Mouse (Mus musculus): ENCODE measurements around the gene Enpp6. TPM values are rescaled to one million over a fixed set of nuclear protein-coding genes. Genes with fewer than 3 reads are reported as not detected.

The Enpp6 gene
- polyA plus RNA-seq, 1 experiment from 2014 or later, result 0.29 TPM

DNA sequence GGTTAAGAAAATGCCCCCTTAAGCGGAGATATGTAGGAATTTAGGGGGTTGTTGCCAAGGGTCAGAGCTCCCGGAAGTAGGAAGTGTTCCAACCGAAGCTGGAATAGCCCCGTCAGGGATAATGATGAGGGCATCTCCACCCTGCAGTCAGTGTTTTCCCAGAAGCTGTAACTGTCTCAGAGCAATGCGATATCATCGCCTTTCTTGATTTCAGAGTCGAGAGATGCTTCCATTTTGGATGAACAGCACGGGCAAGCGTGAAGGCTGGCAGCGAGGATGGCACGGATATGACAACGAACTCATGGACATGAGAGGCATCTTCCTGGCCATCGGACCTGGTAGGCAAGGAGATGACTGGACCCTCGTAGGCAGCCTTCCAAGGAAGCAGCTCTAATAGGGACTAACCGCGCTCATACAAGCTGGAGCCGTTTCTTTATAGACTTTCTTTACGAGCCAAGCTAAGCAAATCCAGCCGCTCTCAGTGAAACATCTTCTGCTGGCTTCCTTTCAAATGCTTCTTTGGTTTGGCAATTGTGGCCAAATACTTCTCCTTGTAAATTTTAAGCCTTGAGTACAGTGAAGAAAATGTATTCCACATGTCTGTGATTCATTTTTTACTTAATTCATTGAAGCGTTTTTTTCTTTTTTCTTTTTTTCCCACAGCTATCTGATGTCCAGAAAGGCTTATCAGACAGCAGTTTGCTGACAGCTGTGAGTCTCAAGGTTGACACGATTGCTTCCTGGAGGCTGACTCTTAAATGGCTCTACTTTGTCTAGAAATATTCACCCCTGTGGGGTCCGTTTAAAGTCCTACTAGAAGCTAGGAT lies 95.7 kb downstream of the Enpp6 start:
- DNase-seq, result peak; percentile 92
- no peak for TF ChIP-seq CTCF (IDR thresholded peaks at IDR 0.05; ENCODE audit: low read depth)
- Histone ChIP-seq H3K27me3 (ENCODE audit: insufficient read depth, low read length) (no peaks in the 10 kb centered on the region), H3K9ac (no peak overlapping the region), H3K4me2 (0 out of 2 replicates have a peak overlapping the region, but pooled peaks have one; percentile 32), H3K36me3 (ENCODE audit: insufficient read depth) (no peaks in the 10 kb centered on the region), H3K9me3 (ENCODE audit: low read depth, low read length) (no peaks in the 10 kb centered on the region), H3K4me3 (ENCODE audit: low read depth, low read length) (no peak overlapping the region), H3K27ac (ENCODE audit: low read depth) (0 out of 2 replicates have a peak overlapping the region, but pooled peaks have one; percentile 32), H3K4me1 (ENCODE audit: insufficient read depth) (peaks cover 3% of the 10 kb centered on the region; the same call in 1 of the 2 replicates)
- 65% methylated on average over 22 of the region's 22 CpGs for WGBS
- ATAC-seq (ENCODE audit: insufficient read depth), result peak; percentile 62

DNA sequence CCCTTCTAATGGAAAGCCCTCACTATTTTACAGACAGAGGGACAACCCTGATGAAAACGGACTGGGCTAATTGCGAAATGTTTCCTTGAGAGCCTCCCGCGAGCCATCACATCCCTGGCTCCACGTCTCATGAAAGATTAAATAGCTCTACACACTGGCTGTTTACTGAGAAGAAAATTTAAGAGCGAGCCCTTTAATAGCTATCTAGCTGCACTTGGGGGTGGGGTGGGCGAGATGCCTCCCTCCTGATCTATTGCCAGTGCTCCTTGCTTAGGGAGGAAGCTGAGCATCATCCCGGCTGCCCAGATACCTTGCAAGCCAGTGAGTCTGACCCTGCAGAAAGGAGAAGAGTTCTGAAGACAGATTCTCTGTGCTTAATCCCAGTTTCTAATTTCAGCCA lies 103.3 kb downstream of the Enpp6 start:
- Histone ChIP-seq H3K4me2 (no peak overlapping the region), H3K36me3 (ENCODE audit: insufficient read depth) (no peaks in the 10 kb centered on the region), H3K27me3 (ENCODE audit: insufficient read depth, low read length) (no peaks in the 10 kb centered on the region), H3K27ac (ENCODE audit: low read depth) (no peak overlapping the region), H3K9ac (no peak overlapping the region), H3K4me1 (ENCODE audit: insufficient read depth) (no peaks in the 10 kb centered on the region), H3K4me3 (ENCODE audit: low read depth, low read length) (no peak overlapping the region), H3K9me3 (ENCODE audit: low read depth, low read length) (no peaks in the 10 kb centered on the region)
- no peak for TF ChIP-seq CTCF (IDR thresholded peaks at IDR 0.05; ENCODE audit: low read depth)
- 51% methylated on average over 8 of the region's 8 CpGs for WGBS
- DNase-seq (peak; percentile 24), ATAC-seq (ENCODE audit: insufficient read depth) (no peak)

DNA sequence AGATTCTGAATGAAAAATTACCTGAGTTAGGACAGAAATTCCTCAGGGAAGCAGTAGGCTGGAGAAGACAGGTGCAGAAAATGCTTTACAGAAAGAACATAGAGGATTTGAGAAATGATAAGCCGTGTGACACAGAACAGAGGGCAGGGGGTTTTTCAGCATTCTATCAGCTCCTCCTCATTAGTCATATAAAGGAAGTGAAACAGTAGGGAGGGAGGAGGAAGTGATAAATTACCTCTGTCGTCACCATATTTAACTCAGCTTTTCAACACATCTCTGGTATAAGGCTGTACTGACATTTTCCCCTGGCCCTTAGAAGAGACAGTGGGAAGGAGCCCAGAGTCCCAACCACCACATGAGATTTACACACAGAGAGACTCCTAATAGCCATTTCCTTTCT lies 118.9 kb downstream of the Enpp6 start:
- no peak for TF ChIP-seq CTCF (IDR thresholded peaks at IDR 0.05; ENCODE audit: low read depth)
- H3K4me3 ChIP-seq (ENCODE audit: low read depth, low read length), result no peak overlapping the region
- no peak overlapping the region for H3K27ac ChIP-seq (ENCODE audit: low read depth)

DNA sequence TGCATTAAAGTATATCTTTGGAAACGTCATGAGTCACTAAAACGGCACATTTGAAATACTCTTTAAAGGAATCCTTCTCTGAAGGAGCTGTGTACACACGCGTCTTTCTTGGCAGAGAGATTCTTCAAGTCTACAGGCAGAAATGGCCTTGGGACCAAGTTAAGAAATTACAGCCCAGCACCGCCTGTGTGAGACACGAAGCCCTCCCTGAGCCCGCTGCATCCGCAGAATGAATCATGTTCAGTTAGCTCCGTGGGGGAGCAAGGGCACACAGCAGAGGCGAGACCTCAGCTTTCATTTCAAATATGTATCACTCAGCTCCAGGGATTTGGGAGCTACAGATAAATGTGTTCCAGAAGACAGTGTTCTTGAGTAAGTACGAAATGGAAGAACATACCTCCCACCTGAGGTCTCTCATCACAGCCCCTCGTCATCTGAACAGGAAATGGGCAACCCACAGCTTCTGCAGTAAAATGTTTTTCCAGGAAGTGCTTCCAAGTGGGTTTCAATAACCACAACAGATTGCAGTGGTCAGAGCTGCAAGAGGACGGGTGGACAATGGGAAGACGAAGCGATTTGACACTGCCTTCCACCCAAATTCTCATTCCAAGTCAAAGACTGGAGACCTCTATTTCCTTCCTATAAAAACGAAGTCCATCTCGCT lies 127.6 kb downstream of the Enpp6 start:
- H3K4me2 ChIP-seq, result no peak overlapping the region
- no peaks in the 10 kb centered on the region for H3K36me3 ChIP-seq (ENCODE audit: insufficient read depth)
- 69% methylated on average over 17 of the region's 17 CpGs for WGBS

More for the DNA sequence above, 118.9 kb downstream of the Enpp6 start:
- WGBS, result 19% methylated on average over 2 of the region's 2 CpGs
- Histone ChIP-seq H3K4me2 (no peak overlapping the region), H3K9ac (no peak overlapping the region), H3K27me3 (ENCODE audit: insufficient read depth, low read length) (no peaks in the 10 kb centered on the region), H3K9me3 (ENCODE audit: low read depth, low read length) (no peaks in the 10 kb centered on the region), H3K4me1 (ENCODE audit: insufficient read depth) (no peaks in the 10 kb centered on the region), H3K36me3 (ENCODE audit: insufficient read depth) (no peaks in the 10 kb centered on the region)
- DNase-seq (no peak), ATAC-seq (ENCODE audit: insufficient read depth) (no peak)

DNA sequence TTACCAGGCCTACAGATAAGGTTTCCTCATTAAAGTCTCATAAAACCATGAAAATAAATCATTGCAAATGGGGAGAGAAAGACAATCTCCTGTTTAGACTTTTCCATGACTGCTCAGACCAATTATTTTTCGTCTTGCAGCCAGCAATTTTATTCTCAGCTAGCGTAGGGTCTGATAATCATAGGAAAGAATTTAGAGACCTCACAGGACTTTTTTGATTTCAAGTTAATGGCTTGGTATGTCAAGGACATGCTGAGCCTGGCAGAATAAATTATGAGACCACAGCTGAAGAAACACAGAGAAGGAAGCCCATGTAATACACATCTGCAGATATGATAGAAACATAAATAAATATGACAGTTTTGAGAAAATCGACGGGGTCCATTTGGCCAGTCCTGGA lies 130.6 kb downstream of the Enpp6 start:
- Histone ChIP-seq H3K27ac (ENCODE audit: low read depth) (no peak overlapping the region), H3K36me3 (ENCODE audit: insufficient read depth) (no peaks in the 10 kb centered on the region), H3K9me3 (ENCODE audit: low read depth, low read length) (no peaks in the 10 kb centered on the region), H3K4me3 (ENCODE audit: low read depth, low read length) (no peak overlapping the region), H3K4me1 (ENCODE audit: insufficient read depth) (no peaks in the 10 kb centered on the region), H3K4me2 (no peak overlapping the region), H3K9ac (no peak overlapping the region), H3K27me3 (ENCODE audit: insufficient read depth, low read length) (no peaks in the 10 kb centered on the region)
- ATAC-seq (ENCODE audit: insufficient read depth) (no peak), DNase-seq (peak; percentile 35)
- WGBS, result 42% methylated on average over 4 of the region's 4 CpGs
- no peak for TF ChIP-seq CTCF (IDR thresholded peaks at IDR 0.05; ENCODE audit: low read depth)

More for the DNA sequence above, 127.6 kb downstream of the Enpp6 start:
- Histone ChIP-seq H3K27me3 (ENCODE audit: insufficient read depth, low read length) (no peaks in the 10 kb centered on the region), H3K4me3 (ENCODE audit: low read depth, low read length) (no peak overlapping the region), H3K27ac (ENCODE audit: low read depth) (no peak overlapping the region), H3K9me3 (ENCODE audit: low read depth, low read length) (no peaks in the 10 kb centered on the region), H3K9ac (no peak overlapping the region), H3K4me1 (ENCODE audit: insufficient read depth) (no peaks in the 10 kb centered on the region)
- peak; percentile 9 for DNase-seq
- TF ChIP-seq CTCF (IDR thresholded peaks at IDR 0.05; ENCODE audit: low read depth), result no peak
- no peak for ATAC-seq (ENCODE audit: insufficient read depth)

DNA sequence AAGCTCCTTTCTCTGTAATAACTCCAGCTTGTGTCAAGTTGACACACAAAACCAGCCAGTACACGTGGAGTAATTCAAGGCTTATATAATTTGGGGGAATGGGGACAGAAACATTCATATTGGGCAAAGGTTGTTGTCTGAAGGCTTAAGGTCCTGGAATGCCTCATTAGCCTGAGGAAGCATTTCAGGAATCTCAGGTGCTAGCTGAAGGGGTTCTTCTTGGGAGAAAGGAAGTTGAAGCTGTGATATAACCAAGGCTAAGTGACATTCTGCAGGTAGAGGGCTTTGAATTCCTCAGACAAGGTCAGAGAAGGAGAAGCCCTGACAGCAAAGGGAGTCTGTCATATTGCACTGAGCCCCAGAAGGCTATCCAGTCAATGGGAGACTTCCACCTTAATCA lies 133.2 kb downstream of the Enpp6 start:
- 67% methylated on average over 1 of the region's 1 CpGs for WGBS
- ATAC-seq (ENCODE audit: insufficient read depth) (no peak), DNase-seq (no peak)
- Histone ChIP-seq H3K4me2 (no peak overlapping the region), H3K9ac (no peak overlapping the region), H3K27ac (ENCODE audit: low read depth) (no peak overlapping the region), H3K9me3 (ENCODE audit: low read depth, low read length) (no peaks in the 10 kb centered on the region), H3K4me3 (ENCODE audit: low read depth, low read length) (no peak overlapping the region), H3K4me1 (ENCODE audit: insufficient read depth) (no peaks in the 10 kb centered on the region), H3K36me3 (ENCODE audit: insufficient read depth) (no peaks in the 10 kb centered on the region), H3K27me3 (ENCODE audit: insufficient read depth, low read length) (no peaks in the 10 kb centered on the region)
- no peak for TF ChIP-seq CTCF (IDR thresholded peaks at IDR 0.05; ENCODE audit: low read depth)

DNA sequence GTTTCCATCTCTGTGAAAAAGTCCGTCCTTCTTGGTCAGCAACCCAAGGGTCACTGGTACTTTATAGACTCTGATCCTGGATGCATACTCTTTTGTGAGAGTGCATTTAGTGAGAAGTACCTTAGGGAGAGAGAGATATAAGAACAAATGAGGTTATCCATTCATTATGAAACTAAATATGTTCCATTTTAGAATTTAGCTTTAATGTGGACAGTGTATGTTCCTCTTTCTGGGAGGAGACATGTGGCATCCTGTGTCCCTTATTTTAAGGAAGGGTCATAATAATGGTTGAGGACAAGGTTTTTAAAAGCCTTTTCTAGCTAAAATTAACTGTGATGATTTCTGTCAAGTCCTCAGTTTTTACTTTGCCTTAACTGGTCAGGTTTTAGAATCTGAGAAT lies 142.2 kb downstream of the Enpp6 start:
- ATAC-seq (ENCODE audit: insufficient read depth), result no peak
- 84% methylated on average over 1 of the region's 1 CpGs for WGBS

More for the DNA sequence above, 142.2 kb downstream of the Enpp6 start:
- H3K36me3 ChIP-seq (ENCODE audit: insufficient read depth), result no peaks in the 10 kb centered on the region
- no peaks in the 10 kb centered on the region for H3K9me3 ChIP-seq (ENCODE audit: low read depth, low read length)
- no peak overlapping the region for H3K4me2 ChIP-seq
- no peak for DNase-seq
- 0 out of 2 replicates have a peak, but pooled peaks cover 2% of the 10 kb centered on the region for H3K27me3 ChIP-seq (ENCODE audit: insufficient read depth, low read length)
- no peak overlapping the region for H3K4me3 ChIP-seq (ENCODE audit: low read depth, low read length)
- H3K9ac ChIP-seq, result no peak overlapping the region
- TF ChIP-seq CTCF (IDR thresholded peaks at IDR 0.05; ENCODE audit: low read depth), result no peak
- no peak overlapping the region for H3K27ac ChIP-seq (ENCODE audit: low read depth)
- H3K4me1 ChIP-seq (ENCODE audit: insufficient read depth), result no peaks in the 10 kb centered on the region

All from lung, embryonic 14.5 days (tissue).